In genomic region chr6:30312006-30312405, GRCm38 (mm10) we compare ENCODE assay signal across 24 mouse cellular contexts. TPM values are rescaled to one million over a fixed set of nuclear protein-coding genes. Genes with fewer than 3 reads are reported as not detected.
DNase-seq lines count a peak whose midpoint lies in the region; ATAC-seq and TF ChIP-seq lines count a peak whose summit lies in the region.
"Had no signal": no experiment of that assay in that cellular context is flagged by ENCODE, and none has a peak within 500 bp of the region (broad histone marks: within the 10 kb centered on the region; RNA-seq: fewer than 3 reads in every experiment).

No protein-coding gene starts in this region.

- H3K4me2 ChIP-seq in lung, postnatal 0 days (replicated peaks; ENCODE audit: low read depth, low read length): no peak overlapping the region
- H3K4me2 ChIP-seq in intestine, embryonic 16.5 days (ENCODE audit: low read depth, low read length): no peak overlapping the region
- no peak overlapping the region for H3K4me2 ChIP-seq in forebrain, embryonic 16.5 days (ENCODE audit: low read length)
- H3K4me2 ChIP-seq: hindbrain, embryonic 14.5 days; neural tube, embryonic 15.5 days had no signal

- no peak overlapping the region for H3K4me3 ChIP-seq in lung, postnatal 0 days (ENCODE audit: low read depth, low read length)
- H3K4me3 ChIP-seq in intestine, embryonic 16.5 days (ENCODE audit: low read length): no peak overlapping the region
- H3K4me3 ChIP-seq in forebrain, embryonic 16.5 days (replicated peaks; ENCODE audit: low read length): no peak overlapping the region
- H3K4me3 ChIP-seq: gastrocnemius, adult 2 months; limb, embryonic 10.5 days; midbrain, embryonic 10.5 days; neural tube, embryonic 15.5 days had no signal

- no peak overlapping the region for H3K9ac ChIP-seq in lung, postnatal 0 days (replicated peaks; ENCODE audit: low read depth)
- no peak overlapping the region for H3K9ac ChIP-seq in intestine, embryonic 16.5 days (ENCODE audit: low read depth, low read length)
- H3K9ac ChIP-seq in forebrain, embryonic 16.5 days (replicated peaks; ENCODE audit: low read depth, low read length): no peak overlapping the region
- H3K9ac ChIP-seq: hindbrain, embryonic 14.5 days; liver, postnatal 0 days; neural tube, embryonic 15.5 days had no signal

- H3K27ac ChIP-seq in lung, postnatal 0 days (ENCODE audit: low read length): no peak overlapping the region
- peak overlapping the region; percentile 73; the same call in 1 of the 2 replicates for H3K27ac ChIP-seq in intestine, embryonic 16.5 days (ENCODE audit: low read length)
- no peak overlapping the region for H3K27ac ChIP-seq in forebrain, embryonic 16.5 days (ENCODE audit: low read length)
- H3K27ac ChIP-seq: gastrocnemius, adult 2 months; hindbrain, embryonic 14.5 days; limb, embryonic 10.5 days; midbrain, embryonic 10.5 days; neural tube, embryonic 15.5 days had no signal

- H3K9me3 ChIP-seq in lung, postnatal 0 days (ENCODE audit: low read length): no peaks in the 10 kb centered on the region
- no peaks in the 10 kb centered on the region for H3K9me3 ChIP-seq in intestine, embryonic 16.5 days (ENCODE audit: control insufficient read depth, low read length)
- H3K9me3 ChIP-seq in forebrain, embryonic 16.5 days (ENCODE audit: control insufficient read depth, low read length): no peaks in the 10 kb centered on the region
- H3K9me3 ChIP-seq: limb, embryonic 10.5 days; neural tube, embryonic 15.5 days had no signal

- no peaks in the 10 kb centered on the region for H3K36me3 ChIP-seq in lung, postnatal 0 days (ENCODE audit: insufficient read depth, low read length)
- H3K36me3 ChIP-seq in intestine, embryonic 16.5 days (ENCODE audit: control insufficient read depth, insufficient read depth, low read length): no peaks in the 10 kb centered on the region
- no peaks in the 10 kb centered on the region for H3K36me3 ChIP-seq in forebrain, embryonic 16.5 days (ENCODE audit: control insufficient read depth, insufficient read depth)
- H3K36me3 ChIP-seq: limb, embryonic 10.5 days; midbrain, embryonic 10.5 days; neural tube, embryonic 15.5 days had no signal

- H3K4me1 ChIP-seq in lung, postnatal 0 days (ENCODE audit: insufficient read depth, low read depth, low read length): peaks cover 9% of the 10 kb centered on the region; the same call in 1 of the 2 replicates
- peaks cover 18% of the 10 kb centered on the region for H3K4me1 ChIP-seq in intestine, embryonic 16.5 days (ENCODE audit: control insufficient read depth, insufficient read depth, low read length)
- no peaks in the 10 kb centered on the region for H3K4me1 ChIP-seq in forebrain, embryonic 16.5 days (replicated peaks; ENCODE audit: control insufficient read depth, insufficient read depth, low read length)
- H3K4me1 ChIP-seq: neural tube, embryonic 15.5 days had no signal

- no peak for ATAC-seq in lung, postnatal 0 days
- ATAC-seq in intestine, embryonic 16.5 days: peak; percentile 36; the same call in 1 of the 2 replicates
- ATAC-seq in forebrain, embryonic 16.5 days: no peak
- ATAC-seq: inflammation-experienced regulatory T-cells, adult 6 months; liver, postnatal 0 days; midbrain, embryonic 16.5 days had no signal

- no peak for TF ChIP-seq CTCF in lung, postnatal 0 days (IDR thresholded peaks at IDR 0.05)

- peak; percentile 9 for DNase-seq in lung, postnatal 0 days (ENCODE audit: low spot score)
- DNase-seq in lung, postnatal 25 days (ENCODE audit: low spot score): no peak
- peak; percentile 27 for DNase-seq in CD4-positive, CD25-positive, alpha-beta regulatory T cell, adult 2 months (ENCODE audit: low read depth, low spot score)
- no peak for DNase-seq in frontal cortex, postnatal 25 days (ENCODE audit: low spot score in 2 of 2)
- no peak for DNase-seq in urinary bladder, adult 2 months (ENCODE audit: low spot score)
- DNase-seq: adrenal gland, adult 8-10 months; cerebellum, adult 18-20 months; cerebellum, postnatal 14 days; gastrocnemius, adult 2 months; heart, postnatal 4 days; liver; liver, postnatal 0 days; right cerebral cortex, adult 18-20 months; right cerebral cortex, postnatal 4 days; thymus, adult 18-20 months; thymus, postnatal 4 days had no signal

- WGBS in lung, postnatal 0 days: 35% methylated on average over 1 of the region's 1 CpGs
- 27% methylated on average over 1 of the region's 1 CpGs for WGBS in intestine, embryonic 16.5 days
- 76% methylated on average over 1 of the region's 1 CpGs for WGBS in forebrain, embryonic 16.5 days

- H3K27me3 ChIP-seq in lung, postnatal 0 days (replicated peaks; ENCODE audit: insufficient read depth, low read length): no peaks in the 10 kb centered on the region
- H3K27me3 ChIP-seq in intestine, embryonic 16.5 days (replicated peaks; ENCODE audit: control insufficient read depth, insufficient read depth, low read length): no peaks in the 10 kb centered on the region
- no peaks in the 10 kb centered on the region for H3K27me3 ChIP-seq in forebrain, embryonic 16.5 days (replicated peaks; ENCODE audit: control insufficient read depth, insufficient read depth, low read length)
- H3K27me3 ChIP-seq: neural tube, embryonic 15.5 days had no signal

- TF ChIP-seq EP300 in lung, postnatal 0 days (IDR thresholded peaks at IDR 0.05): no peak

RNA-seq across cellular contexts. Expression of gene Ube2h, which starts 7.7 kb away (rescaled TPM):
- 34.5 and 40.3 TPM in 2 replicates for polyA plus RNA-seq in lung, postnatal 0 days (2015; fragmentation: Nextera tagmentation; extraction: Ambion mirVana)
- polyA plus RNA-seq in intestine, embryonic 16.5 days (2015; fragmentation: Nextera tagmentation; extraction: Ambion mirVana): 30.2 and 30.7 TPM in 2 replicates
- polyA plus RNA-seq in forebrain, embryonic 16.5 days (2015; fragmentation: Nextera tagmentation; extraction: Ambion mirVana): 65.9 and 69.4 TPM in 2 replicates
- 94.6 and 103 TPM in 2 replicates for polyA plus RNA-seq in urinary bladder, adult 2 months (2012; rRNA removed)

Comparison
In these comparisons a context has a peak if more than half of its experiments do, and no peak if none do; other contexts are left out.
1. DNase-seq: peak in lung, postnatal 0 days (single experiment) and CD4-positive, CD25-positive, alpha-beta regulatory T cell, adult 2 months (single experiment); none in lung, postnatal 25 days (single experiment), frontal cortex, postnatal 25 days (0 of 2) and urinary bladder, adult 2 months (single experiment).